In the genomic region with DNA sequence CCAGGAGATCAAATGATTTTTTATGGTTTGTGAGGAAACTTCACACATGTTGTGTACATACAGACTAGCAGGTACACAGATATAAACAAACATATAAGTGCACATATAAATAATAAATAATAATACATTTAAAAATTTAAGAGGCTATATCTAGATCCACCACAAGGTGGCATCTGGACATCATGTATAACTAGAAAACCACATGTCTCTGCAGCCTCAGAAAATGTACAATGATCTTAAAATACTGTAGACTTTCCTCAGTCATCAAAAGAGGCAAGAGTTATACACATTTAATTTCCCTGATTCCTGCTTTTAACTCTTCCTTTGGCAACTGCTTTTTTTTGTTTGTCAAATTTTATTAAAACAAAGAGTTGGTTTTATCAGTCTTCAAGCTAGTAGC, we compare ENCODE assay signal across 11 mouse cellular contexts. TPM values are rescaled to one million over a fixed set of nuclear protein-coding genes. Genes with fewer than 3 reads are reported as not detected.
DNase-seq lines count a peak whose midpoint lies in the region; ATAC-seq and TF ChIP-seq lines count a peak whose summit lies in the region.
"Had no signal": no experiment of that assay in that cellular context is flagged by ENCODE, and none has a peak within 500 bp of the region (broad histone marks: within the 10 kb centered on the region; RNA-seq: fewer than 3 reads in every experiment).

No protein-coding gene starts in this region.

- no peaks in the 10 kb centered on the region for H3K9me3 ChIP-seq in embryonic facial prominence, embryonic 11.5 days (replicated peaks; ENCODE audit: control insufficient read depth, low read length)
- H3K9me3 ChIP-seq in embryonic facial prominence, embryonic 10.5 days = no peaks in the 10 kb centered on the region
- H3K9me3 ChIP-seq in liver, postnatal 0 days (ENCODE audit: low read length) = no peaks in the 10 kb centered on the region
- H3K9me3 ChIP-seq: limb, embryonic 12.5 days had no signal

- H3K4me3 ChIP-seq in embryonic facial prominence, embryonic 11.5 days (ENCODE audit: low read depth, low read length) = no peak overlapping the region
- no peak overlapping the region for H3K4me3 ChIP-seq in embryonic facial prominence, embryonic 10.5 days
- no peak overlapping the region for H3K4me3 ChIP-seq in liver, postnatal 0 days (ENCODE audit: low read depth, low read length)
- H3K4me3 ChIP-seq: limb, embryonic 12.5 days had no signal

- H3K36me3 ChIP-seq in embryonic facial prominence, embryonic 11.5 days (replicated peaks; ENCODE audit: control insufficient read depth, insufficient read depth, low read depth, low read length) = no peaks in the 10 kb centered on the region
- no peaks in the 10 kb centered on the region for H3K36me3 ChIP-seq in embryonic facial prominence, embryonic 10.5 days (replicated peaks)
- H3K36me3 ChIP-seq in liver, postnatal 0 days (replicated peaks; ENCODE audit: insufficient read depth, low read length) = no peaks in the 10 kb centered on the region
- H3K36me3 ChIP-seq: limb, embryonic 12.5 days had no signal

- ATAC-seq in embryonic facial prominence, embryonic 11.5 days (replicated peaks; ENCODE audit: insufficient number of reproducible peaks, low FRiP score, low TSS enrichment, low read depth) = no peak
- ATAC-seq in liver, postnatal 0 days = no peak
- peak; percentile 78 for ATAC-seq in common myeloid progenitor, adult 5-6 weeks (replicated peaks; ENCODE audit: low read depth, poor library complexity, severe bottlenecking)
- ATAC-seq in monocyte, adult 5-6 weeks (replicated peaks; ENCODE audit: insufficient number of reproducible peaks, low FRiP score, low TSS enrichment, poor library complexity, severe bottlenecking) = no peak
- ATAC-seq: forebrain, embryonic 16.5 days had no signal

- no peak overlapping the region for H3K4me2 ChIP-seq in embryonic facial prominence, embryonic 11.5 days (ENCODE audit: low read depth, low read length)
- H3K4me2 ChIP-seq in liver, postnatal 0 days (ENCODE audit: low read depth, low read length) = no peak overlapping the region
- H3K4me2 ChIP-seq: limb, embryonic 12.5 days had no signal

- no peaks in the 10 kb centered on the region for H3K27me3 ChIP-seq in embryonic facial prominence, embryonic 11.5 days (ENCODE audit: control insufficient read depth, insufficient read depth, low read length)
- H3K27me3 ChIP-seq in embryonic facial prominence, embryonic 10.5 days (replicated peaks; ENCODE audit: low read depth, poor library complexity, severe bottlenecking) = no peaks in the 10 kb centered on the region
- H3K27me3 ChIP-seq in liver, postnatal 0 days (ENCODE audit: insufficient read depth, low read length) = no peaks in the 10 kb centered on the region
- H3K27me3 ChIP-seq: limb, embryonic 12.5 days had no signal

- H3K27ac ChIP-seq in embryonic facial prominence, embryonic 11.5 days (replicated peaks; ENCODE audit: low read depth, low read length) = no peak overlapping the region
- H3K27ac ChIP-seq in embryonic facial prominence, embryonic 10.5 days (replicated peaks) = no peak overlapping the region
- no peak overlapping the region for H3K27ac ChIP-seq in liver, postnatal 0 days (ENCODE audit: low read depth)
- H3K27ac ChIP-seq: limb, embryonic 12.5 days had no signal

- peak; percentile 36; the same call in 1 of the 2 replicates for TF ChIP-seq CTCF in liver, postnatal 0 days (IDR thresholded peaks at IDR 0.05; ENCODE audit: low read depth)

- TF ChIP-seq EP300 in liver, postnatal 0 days (IDR thresholded peaks at IDR 0.05; ENCODE audit: low read depth) = no peak

- H3K9ac ChIP-seq in embryonic facial prominence, embryonic 11.5 days (replicated peaks; ENCODE audit: low read length) = no peak overlapping the region
- no peak overlapping the region for H3K9ac ChIP-seq in liver, postnatal 0 days (replicated peaks)
- H3K9ac ChIP-seq: limb, embryonic 12.5 days had no signal

- peak; percentile 38 for DNase-seq in embryonic facial prominence, embryonic 11.5 days (ENCODE audit: low spot score)
- no peak for DNase-seq in embryonic facial prominence, embryonic 10.5 days (ENCODE audit: low spot score)
- DNase-seq in liver, postnatal 0 days = no peak
- DNase-seq in liver = no peak
- DNase-seq in retina, postnatal 1 day = peak; percentile 34
- DNase-seq in ovary, postnatal 10 days (ENCODE audit: low spot score) = no peak

- H3K4me1 ChIP-seq in embryonic facial prominence, embryonic 11.5 days (ENCODE audit: control insufficient read depth, insufficient read depth, low read length) = no peaks in the 10 kb centered on the region
- no peaks in the 10 kb centered on the region for H3K4me1 ChIP-seq in embryonic facial prominence, embryonic 10.5 days
- no peaks in the 10 kb centered on the region for H3K4me1 ChIP-seq in liver, postnatal 0 days (ENCODE audit: insufficient read depth)
- H3K4me1 ChIP-seq: limb, embryonic 12.5 days had no signal

RNA-seq across cellular contexts. Expression of a gene that starts 19.4 kb away (rescaled TPM):
- polyA plus RNA-seq in embryonic facial prominence, embryonic 11.5 days (2014; fragmentation: Nextera tagmentation; extraction: Ambion mirVana) = not detected in 2 replicates
- polyA plus RNA-seq in embryonic facial prominence, embryonic 10.5 days (2016; fragmentation: Nextera tagmentation; extraction: Ambion mirVana) = not detected in 2 replicates
- not detected in 2 replicates for polyA plus RNA-seq in liver, postnatal 0 days (2015; fragmentation: Nextera tagmentation; extraction: Ambion mirVana)
- not detected in 2 replicates for total RNA-seq in common myeloid progenitor, adult 5-6 weeks (2017)
- not detected in 3 replicates for total RNA-seq in monocyte, adult 5-6 weeks (2017)
- polyA plus RNA-seq: forebrain, embryonic 16.5 days; intestine, embryonic 14.5 days; limb, embryonic 12.5 days had no signal

RNA-seq across cellular contexts. Expression of a gene that starts 19.4 kb away (rescaled TPM):
- polyA plus RNA-seq in embryonic facial prominence, embryonic 11.5 days (2014; fragmentation: Nextera tagmentation; extraction: Ambion mirVana) = not detected in 2 replicates
- not detected in 2 replicates for polyA plus RNA-seq in embryonic facial prominence, embryonic 10.5 days (2016; fragmentation: Nextera tagmentation; extraction: Ambion mirVana)
- not detected in 2 replicates for polyA plus RNA-seq in liver, postnatal 0 days (2015; fragmentation: Nextera tagmentation; extraction: Ambion mirVana)
- not detected in 2 replicates for total RNA-seq in common myeloid progenitor, adult 5-6 weeks (2017)
- total RNA-seq in monocyte, adult 5-6 weeks (2017) = not detected in 3 replicates
- polyA plus RNA-seq: forebrain, embryonic 16.5 days; intestine, embryonic 14.5 days; limb, embryonic 12.5 days had no signal

Comparison
In these comparisons a context has a peak if more than half of its experiments do, and no peak if none do; other contexts are left out.
1. DNase-seq: peak in embryonic facial prominence, embryonic 11.5 days (single experiment) and retina, postnatal 1 day (single experiment); none in embryonic facial prominence, embryonic 10.5 days (single experiment), liver, postnatal 0 days (single experiment), liver (single experiment) and ovary, postnatal 10 days (single experiment).